Mouse (Mus musculus) myocyte (in vitro differentiated cells): ENCODE results near the gene Nampt. TPM values are rescaled to one million over a fixed set of nuclear protein-coding genes. Genes with fewer than 3 reads are reported as not detected.

Source experiments
- H3K27me3 ChIP-seq: one replicate; pipeline ENCODE4 v1.6.1; 2011; ENCODE audit not compliant: control insufficient read depth, insufficient read depth, insufficient read length
- H3K36me3 ChIP-seq: one replicate; pipeline ENCODE4 v1.6.1; 2011; ENCODE audit not compliant: control insufficient read depth, insufficient read depth
- H3K4me2 ChIP-seq: one replicate; pipeline ENCODE4 v1.6.1; 2011; ENCODE audit warnings: low read depth, control low read depth
- H3K4me3 ChIP-seq: one replicate; pipeline ENCODE4 v1.5.1; 2011; ENCODE audit warnings: mild to moderate bottlenecking, control low read depth, moderate library complexity
- H3K79me2 ChIP-seq: one replicate; pipeline ENCODE4 v1.6.1; 2011; ENCODE audit not compliant: control insufficient read depth, insufficient read depth
- H3ac ChIP-seq: one replicate; pipeline ENCODE4 v1.6.1; 2011; ENCODE audit not compliant: control insufficient read depth, insufficient read length
- CEBPB ChIP-seq: IDR thresholded peaks from 2 replicates; pipeline ENCODE4 v1.6.1; 2011; ENCODE audit warnings: mild to moderate bottlenecking, moderate library complexity; ENCODE audit not compliant: poor library complexity, insufficient read depth, severe bottlenecking
- E2F4 ChIP-seq: IDR thresholded peaks from one replicate; pipeline ENCODE4 v1.6.1; 2011; ENCODE audit warnings: mild to moderate bottlenecking, control low read depth, moderate library complexity; ENCODE audit not compliant: insufficient read depth
- MAX ChIP-seq: IDR thresholded peaks from one replicate; pipeline ENCODE4 v1.6.1; 2011; ENCODE audit warnings: low read depth, mild to moderate bottlenecking, control low read depth
- MYOD1 ChIP-seq, 3 experiments: IDR thresholded peaks; one replicate each; pipeline ENCODE4 v1.6.1; 2011; ENCODE audit warnings: control low read depth in 2 of 3, low read depth in 2 of 3, mild to moderate bottlenecking in 2 of 3, moderate library complexity in 1 of 3; ENCODE audit not compliant: insufficient read length in 2 of 3, control insufficient read depth in 1 of 3
- MYOG ChIP-seq, 3 experiments: IDR thresholded peaks; one replicate each; pipeline ENCODE4 v1.6.1; 2011; ENCODE audit warnings: control low read depth in 2 of 3, low read depth in 2 of 3, mild to moderate bottlenecking in 2 of 3; ENCODE audit not compliant: insufficient read length in 2 of 3, control insufficient read depth in 1 of 3, insufficient read depth in 1 of 3
- POLR2A ChIP-seq: IDR thresholded peaks from one replicate; pipeline ENCODE4 v1.6.1; 2011; ENCODE audit warnings: low read depth, mild to moderate bottlenecking, control low read depth, moderate library complexity; ENCODE audit not compliant: insufficient read length
- POLR2AphosphoS2 ChIP-seq: IDR thresholded peaks from one replicate; pipeline ENCODE4 v1.6.1; 2011; ENCODE audit warnings: low read depth, control low read depth; ENCODE audit not compliant: insufficient read length
- REST ChIP-seq: IDR thresholded peaks from one replicate; pipeline ENCODE4 v1.6.1; 2011; ENCODE audit warnings: mild to moderate bottlenecking, control low read depth, moderate library complexity; ENCODE audit not compliant: insufficient read depth, insufficient read length
- SRF ChIP-seq: IDR thresholded peaks from one replicate; pipeline ENCODE4 v1.6.1; 2011; ENCODE audit warnings: low read depth; ENCODE audit not compliant: control insufficient read depth, insufficient read length
- TCF12 ChIP-seq: IDR thresholded peaks from one replicate; pipeline ENCODE4 v1.6.1; 2011; ENCODE audit warnings: mild to moderate bottlenecking, control low read depth; ENCODE audit not compliant: poor library complexity, insufficient read depth, severe bottlenecking
- TCF3 ChIP-seq: IDR thresholded peaks from one replicate; pipeline ENCODE4 v1.6.1; 2011; ENCODE audit warnings: low read depth, control low read depth; ENCODE audit not compliant: insufficient read length
- USF1 ChIP-seq: IDR thresholded peaks from one replicate; pipeline ENCODE4 v1.6.1; 2011; ENCODE audit warnings: low read depth, mild to moderate bottlenecking, control low read depth, moderate library complexity
- polyA plus RNA-seq: library from polyadenylated mRNA; unstranded; fragments of >200 nt; fragmentation: generic; extraction: Trizol; gene quantifications from one replicate; pipeline ENCODE4 v1.2.1, GENCODE M21; 2012; ENCODE audit warnings: missing spikeins

Nampt gene
- polyA plus RNA-seq, 1 experiment = 8.8 TPM

GRCm38 (mm10) chr12:32801078-32801477 lies 18.3 kb upstream of the Nampt start:
- TF ChIP-seq TCF3 (no peak), CEBPB (no peak), REST (no peak), E2F4 (no peak), MYOG (IDR thresholded peaks at IDR 0.05; ENCODE audit: control insufficient read depth in 1 of 3, insufficient read depth in 1 of 3, insufficient read length in 2 of 3, low read depth in 2 of 3) (no peak), SRF (no peak), POLR2AphosphoS2 (no peak), POLR2A (no peak), MAX (no peak), TCF12 (no peak), MYOD1 (IDR thresholded peaks at IDR 0.05; ENCODE audit: control insufficient read depth in 1 of 3, insufficient read length in 2 of 3, low read depth in 2 of 3) (no peak), USF1 (no peak)
- Histone ChIP-seq H3ac (no peak overlapping the region), H3K36me3 (no peaks in the 10 kb centered on the region)

GRCm38 (mm10) chr12:32805559-32805958 lies 13.8 kb upstream of the Nampt start:
- Histone ChIP-seq H3K27me3 (no peaks in the 10 kb centered on the region), H3ac (no peak overlapping the region), H3K4me2 (no peak overlapping the region), H3K79me2 (no peaks in the 10 kb centered on the region), H3K36me3 (no peaks in the 10 kb centered on the region), H3K4me3 (no peak overlapping the region)
- TF ChIP-seq CEBPB (no peak), POLR2AphosphoS2 (no peak), USF1 (no peak), E2F4 (no peak), TCF12 (no peak), POLR2A (no peak), REST (no peak), TCF3 (no peak), MYOD1 (IDR thresholded peaks at IDR 0.05; ENCODE audit: control insufficient read depth in 1 of 3, insufficient read length in 2 of 3, low read depth in 2 of 3) (no peak), SRF (no peak), MYOG (IDR thresholded peaks at IDR 0.05; ENCODE audit: control insufficient read depth in 1 of 3, insufficient read depth in 1 of 3, insufficient read length in 2 of 3, low read depth in 2 of 3) (no peak), MAX (no peak)

More at GRCm38 (mm10) chr12:32801078-32801477, 18.3 kb upstream of the Nampt start:
- Histone ChIP-seq H3K4me2 (no peak overlapping the region), H3K27me3 (no peaks in the 10 kb centered on the region), H3K4me3 (no peak overlapping the region), H3K79me2 (no peaks in the 10 kb centered on the region)

- Histone ChIP-seq H3K79me2 (peaks cover 44% of the 10 kb centered on the region), H3K36me3 (peaks cover 6% of the 10 kb centered on the region), H3K27me3 (no peaks in the 10 kb centered on the region), H3K4me2 (peak overlapping the region; percentile 97), H3ac (peak overlapping the region; percentile 45), H3K4me3 (peak overlapping the region; percentile 71)
- TF ChIP-seq POLR2AphosphoS2 (peak; percentile 94), E2F4 (peak; percentile 20), MYOD1 (IDR thresholded peaks at IDR 0.05; ENCODE audit: control insufficient read depth in 1 of 3, insufficient read length in 2 of 3, low read depth in 2 of 3) (peak in 1 of 3 experiments; percentile 67), REST (no peak), MYOG (IDR thresholded peaks at IDR 0.05; ENCODE audit: control insufficient read depth in 1 of 3, insufficient read depth in 1 of 3, insufficient read length in 2 of 3, low read depth in 2 of 3) (peak in 2 of 3 experiments; percentile 72 to 75), TCF12 (no peak), MAX (no peak), CEBPB (no peak), USF1 (peak; percentile 31), TCF3 (no peak), SRF (no peak), POLR2A (peak; percentile 95)
These were observed 669 bp downstream of the Nampt start for GRCm38 (mm10) chr12:32819823-32820605.

GRCm38 (mm10) chr12:32820688-32821503 lies 1.6 kb downstream of the Nampt start:
- peaks cover 48% of the 10 kb centered on the region for H3K79me2 ChIP-seq
- H3K36me3 ChIP-seq = peaks cover 6% of the 10 kb centered on the region
- peak overlapping the region; percentile 45 for H3ac ChIP-seq
- TF ChIP-seq MYOD1 (IDR thresholded peaks at IDR 0.05; ENCODE audit: control insufficient read depth in 1 of 3, insufficient read length in 2 of 3, low read depth in 2 of 3) = peak in 2 of 3 experiments; percentile 1 to 46
- TF ChIP-seq POLR2A = peak; percentile 3
- TF ChIP-seq REST = no peak
- peak in 1 of 3 experiments; percentile 3 for TF ChIP-seq MYOG (IDR thresholded peaks at IDR 0.05; ENCODE audit: control insufficient read depth in 1 of 3, insufficient read depth in 1 of 3, insufficient read length in 2 of 3, low read depth in 2 of 3)
- no peak for TF ChIP-seq TCF3
- TF ChIP-seq TCF12 = no peak
- no peak for TF ChIP-seq SRF
- no peak for TF ChIP-seq USF1
- TF ChIP-seq POLR2AphosphoS2 = no peak
- no peak for TF ChIP-seq MAX
- H3K4me2 ChIP-seq = peak overlapping the region; percentile 71
- no peaks in the 10 kb centered on the region for H3K27me3 ChIP-seq
- H3K4me3 ChIP-seq = peak overlapping the region; percentile 71
